Mouse (Mus musculus) heart, adult 2 months (tissue): ENCODE data around the gene Map3k4.

Experiments
- CTCF ChIP-seq: fragments of 200-600 bp; IDR thresholded peaks from 2 replicates; pipeline ENCODE4 v1.8.1; 2022; ENCODE audit warnings: antibody characterized with exemption, mild to moderate bottlenecking, moderate library complexity
- POLR2A ChIP-seq: fragments of 200-500 bp; IDR thresholded peaks from 2 replicates; pipeline ENCODE4 v1.6.1; 2011; ENCODE audit warnings: mild to moderate bottlenecking, low read depth, low read length, control low read depth; ENCODE audit not compliant: insufficient read depth

DNA sequence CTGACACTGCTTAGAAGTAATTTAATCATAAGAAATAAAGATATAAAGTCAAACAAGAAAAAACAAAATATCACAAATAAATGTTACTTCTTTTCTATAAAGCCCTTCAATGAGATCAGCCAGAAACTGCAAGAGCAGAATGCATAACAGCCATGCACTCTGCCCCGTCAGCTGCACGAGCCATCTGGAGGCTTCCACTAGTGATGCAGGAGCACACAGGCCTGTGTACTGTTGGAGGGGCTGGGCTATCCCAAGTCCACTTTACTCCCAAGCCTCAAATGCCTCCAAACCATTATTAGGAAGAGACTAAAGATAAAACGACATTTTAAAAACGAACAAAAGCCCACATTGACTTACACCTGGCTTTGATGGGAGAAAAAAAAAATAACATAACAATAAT, 50.5 kb downstream of the Map3k4 start:
- TF ChIP-seq CTCF (no peak), POLR2A (no peak)
